8 mouse cellular contexts compared by ENCODE assay signal in genomic region chr6:124808358-124809012, GRCm38 (mm10). TPM values are rescaled to one million over a fixed set of nuclear protein-coding genes. Genes with fewer than 3 reads are reported as not detected.
A peak's percentile ranks its signal among the peaks of the same experiment; 100 is the strongest.
DNase-seq lines count a peak whose midpoint lies in the region; ATAC-seq lines count a peak whose summit lies in the region.

Spsb2 (plus strand) TSS chr6:124808661.

- peaks cover 70% of the 10 kb centered on the region for H3K4me1 ChIP-seq in embryonic facial prominence, embryonic 10.5 days
- H3K4me1 ChIP-seq in neural tube, embryonic 13.5 days (replicated peaks): peaks cover 58% of the 10 kb centered on the region

- peak; percentile 11 for ATAC-seq in neural tube, embryonic 13.5 days (ENCODE audit: low read depth)

- peak within 1 kb of the TSS; percentile 75 for H3K9ac ChIP-seq in neural tube, embryonic 13.5 days

- peak within 1 kb of the TSS; percentile 87 for H3K27ac ChIP-seq in embryonic facial prominence, embryonic 10.5 days (replicated peaks)
- H3K27ac ChIP-seq in neural tube, embryonic 13.5 days (replicated peaks): peak within 1 kb of the TSS; percentile 78

- H3K9me3 ChIP-seq in embryonic facial prominence, embryonic 10.5 days: no peaks in the 10 kb centered on the region
- H3K9me3 ChIP-seq in neural tube, embryonic 13.5 days: no peaks in the 10 kb centered on the region

- H3K4me3 ChIP-seq in embryonic facial prominence, embryonic 10.5 days: peak within 1 kb of the TSS; percentile 66
- H3K4me3 ChIP-seq in neural tube, embryonic 13.5 days: peak within 1 kb of the TSS; percentile 50

- 5% methylated on average over 29 of the region's 29 CpGs for WGBS in embryonic facial prominence, embryonic 10.5 days
- 5% methylated on average over 28 of the region's 29 CpGs for WGBS in neural tube, embryonic 13.5 days

- H3K36me3 ChIP-seq in embryonic facial prominence, embryonic 10.5 days (replicated peaks): peaks cover 33% of the 10 kb centered on the region
- peaks cover 21% of the 10 kb centered on the region for H3K36me3 ChIP-seq in neural tube, embryonic 13.5 days

- no peaks in the 10 kb centered on the region for H3K27me3 ChIP-seq in embryonic facial prominence, embryonic 10.5 days (replicated peaks; ENCODE audit: low read depth, poor library complexity, severe bottlenecking)
- H3K27me3 ChIP-seq in neural tube, embryonic 13.5 days: no peaks in the 10 kb centered on the region

- H3K4me2 ChIP-seq in neural tube, embryonic 13.5 days: peak within 1 kb of the TSS; percentile 92

- DNase-seq in A20 (ENCODE audit: low read depth, low spot score) (peak; percentile 21), adipocyte (ENCODE audit: low spot score) (peak; percentile 82)
- peak; percentile 87 for DNase-seq in embryonic facial prominence, embryonic 10.5 days (ENCODE audit: low spot score)
- DNase-seq in heart, adult 8-10 months (ENCODE audit: low spot score): peak; percentile 72
- peak; percentile 81 to 87 for DNase-seq in kidney, adult 8-10 months
- peak; percentile 81 to 82 for DNase-seq in lung, adult 18-20 months
- peak; percentile 29 for DNase-seq in thymus, postnatal 25 days

RNA-seq across cellular contexts. Expression of gene Spsb2, which starts in this region (rescaled TPM):
- polyA plus RNA-seq in embryonic facial prominence, embryonic 10.5 days (2016; fragmentation: Nextera tagmentation; extraction: Ambion mirVana): 7.1 and 8.3 TPM in 2 replicates
- 1 to 10 TPM; 2.0 to 5.8 (median 3.2) TPM for total RNA-seq in heart, adult 8-10 months (2022)
- 4.7 and 8.5 TPM in 2 replicates for polyA plus RNA-seq in neural tube, embryonic 13.5 days (2015; fragmentation: Nextera tagmentation; extraction: Ambion mirVana)

Comparison
In these comparisons a context has a peak if more than half of its experiments do, and no peak if none do; other contexts are left out.
1. Peak in every context shown above with its lines: DNase-seq, ATAC-seq, H3K4me3 ChIP-seq and H3K27ac ChIP-seq.
2. DNase-seq: peak in every context shown above with its lines; median percentile 87 in embryonic facial prominence, embryonic 10.5 days; 84 in kidney, adult 8-10 months; 82 in adipocyte; 82 in lung, adult 18-20 months; 72 in heart, adult 8-10 months; 29 in thymus, postnatal 25 days; 21 in A20.